Mouse (Mus musculus): Measurements from ENCODE around the gene Pou6f2. TPM values are rescaled to one million over a fixed set of nuclear protein-coding genes. Genes with fewer than 3 reads are reported as not detected.

Pou6f2 gene
- polyA plus RNA-seq (2016; fragmentation: Nextera tagmentation; extraction: Ambion mirVana): 5.3 and 8.2 TPM in 2 replicates

GRCm38 (mm10) chr13:18397586-18397985, at the start of gene Pou6f2:
Pou6f2 (minus strand) TSS chr13:18397686.
- H3K27me3 ChIP-seq (ENCODE audit: insufficient read depth, poor library complexity, severe bottlenecking): no peaks in the 10 kb centered on the region
- H3K9me3 ChIP-seq: no peaks in the 10 kb centered on the region
- no peaks in the 10 kb centered on the region for H3K36me3 ChIP-seq
- no peak for DNase-seq (ENCODE audit: low spot score)
- 85% methylated on average over 6 of the region's 6 CpGs for WGBS
- no peak within 1 kb of the TSS for H3K4me3 ChIP-seq
- no peak within 1 kb of the TSS for H3K27ac ChIP-seq
- no peaks in the 10 kb centered on the region for H3K4me1 ChIP-seq (replicated peaks)

- H3K4me1 ChIP-seq (replicated peaks): no peaks in the 10 kb centered on the region
- DNase-seq (ENCODE audit: low spot score): no peak
- no peaks in the 10 kb centered on the region for H3K27me3 ChIP-seq (ENCODE audit: insufficient read depth, poor library complexity, severe bottlenecking)
- H3K27ac ChIP-seq: no peak overlapping the region
- H3K4me3 ChIP-seq: no peak overlapping the region
- WGBS: 75% methylated on average over 3 of the region's 3 CpGs
- no peaks in the 10 kb centered on the region for H3K9me3 ChIP-seq
- H3K36me3 ChIP-seq: no peaks in the 10 kb centered on the region
These were observed 42.4 kb upstream of the Pou6f2 start for GRCm38 (mm10) chr13:18439858-18440257.

- no peak for DNase-seq (ENCODE audit: low spot score)
- Histone ChIP-seq H3K27ac (no peak overlapping the region), H3K4me1 (replicated peaks) (no peaks in the 10 kb centered on the region), H3K9me3 (no peaks in the 10 kb centered on the region), H3K4me3 (no peak overlapping the region), H3K27me3 (ENCODE audit: insufficient read depth, poor library complexity, severe bottlenecking) (no peaks in the 10 kb centered on the region), H3K36me3 (no peaks in the 10 kb centered on the region)
- 91% methylated on average over 4 of the region's 4 CpGs for WGBS
These were observed 9.8 kb downstream of the Pou6f2 start for GRCm38 (mm10) chr13:18387673-18388072.

- WGBS: 54% methylated on average over 2 of the region's 2 CpGs
- Histone ChIP-seq H3K4me3 (no peak overlapping the region), H3K4me1 (replicated peaks) (0 out of 2 replicates have a peak, but pooled peaks cover 4% of the 10 kb centered on the region), H3K27ac (no peak overlapping the region), H3K9me3 (no peaks in the 10 kb centered on the region), H3K27me3 (ENCODE audit: insufficient read depth, poor library complexity, severe bottlenecking) (no peaks in the 10 kb centered on the region), H3K36me3 (no peaks in the 10 kb centered on the region)
- no peak for DNase-seq (ENCODE audit: low spot score)
These were observed 34.1 kb downstream of the Pou6f2 start for GRCm38 (mm10) chr13:18363373-18363772.

GRCm38 (mm10) chr13:18344580-18345333, 52.7 kb downstream of the Pou6f2 start:
- no peak overlapping the region for H3K27ac ChIP-seq
- DNase-seq (ENCODE audit: low spot score): no peak
- H3K36me3 ChIP-seq: no peaks in the 10 kb centered on the region
- no peak overlapping the region for H3K4me3 ChIP-seq
- no peaks in the 10 kb centered on the region for H3K27me3 ChIP-seq (ENCODE audit: insufficient read depth, poor library complexity, severe bottlenecking)
- no peaks in the 10 kb centered on the region for H3K9me3 ChIP-seq
- 80% methylated on average over 4 of the region's 4 CpGs for WGBS
- H3K4me1 ChIP-seq (replicated peaks): peaks cover 3% of the 10 kb centered on the region; the same call in 1 of the 2 replicates

- WGBS: 78% methylated on average over 10 of the region's 10 CpGs
- no peak for DNase-seq (ENCODE audit: low spot score)
- H3K9me3 ChIP-seq: no peaks in the 10 kb centered on the region
- no peak overlapping the region for H3K27ac ChIP-seq
- H3K36me3 ChIP-seq: no peaks in the 10 kb centered on the region
- no peak overlapping the region for H3K4me3 ChIP-seq
- peaks cover 3% of the 10 kb centered on the region; the same call in 1 of the 2 replicates for H3K4me1 ChIP-seq (replicated peaks)
- no peaks in the 10 kb centered on the region for H3K27me3 ChIP-seq (ENCODE audit: insufficient read depth, poor library complexity, severe bottlenecking)
These were observed 58.5 kb downstream of the Pou6f2 start for GRCm38 (mm10) chr13:18338910-18339501.

GRCm38 (mm10) chr13:18338022-18338421, 59.5 kb downstream of the Pou6f2 start:
- 80% methylated on average over 2 of the region's 2 CpGs for whole genome bisulfite sequencing
- H3K36me3 ChIP-seq: no peaks in the 10 kb centered on the region
- no peaks in the 10 kb centered on the region for H3K27me3 ChIP-seq (ENCODE audit: insufficient read depth, poor library complexity, severe bottlenecking)
- H3K9me3 ChIP-seq: no peaks in the 10 kb centered on the region
- DNase-seq (ENCODE audit: low spot score): no peak
- no peak overlapping the region for H3K4me3 ChIP-seq
- no peak overlapping the region for H3K27ac ChIP-seq
- H3K4me1 ChIP-seq (replicated peaks): no peaks in the 10 kb centered on the region

- Histone ChIP-seq H3K27ac (no peak overlapping the region), H3K4me1 (replicated peaks) (no peaks in the 10 kb centered on the region), H3K27me3 (ENCODE audit: insufficient read depth, poor library complexity, severe bottlenecking) (no peaks in the 10 kb centered on the region), H3K36me3 (no peaks in the 10 kb centered on the region), H3K4me3 (no peak overlapping the region), H3K9me3 (no peaks in the 10 kb centered on the region)
- WGBS: 91% methylated on average over 4 of the region's 4 CpGs
- DNase-seq (ENCODE audit: low spot score): no peak
These were observed 63.5 kb downstream of the Pou6f2 start for GRCm38 (mm10) chr13:18334035-18334434.

- Histone ChIP-seq H3K4me3 (no peak overlapping the region), H3K36me3 (no peaks in the 10 kb centered on the region), H3K9me3 (no peaks in the 10 kb centered on the region), H3K27ac (no peak overlapping the region), H3K4me1 (replicated peaks) (no peaks in the 10 kb centered on the region), H3K27me3 (ENCODE audit: insufficient read depth, poor library complexity, severe bottlenecking) (no peaks in the 10 kb centered on the region)
- WGBS: 60% methylated on average over 1 of the region's 1 CpGs
- no peak for DNase-seq (ENCODE audit: low spot score)
These were observed 64.9 kb downstream of the Pou6f2 start for GRCm38 (mm10) chr13:18332596-18332995.

- Histone ChIP-seq H3K9me3 (no peaks in the 10 kb centered on the region), H3K4me1 (replicated peaks) (peaks cover 8% of the 10 kb centered on the region; the same call in 1 of the 2 replicates), H3K27ac (no peak overlapping the region), H3K36me3 (no peaks in the 10 kb centered on the region), H3K27me3 (ENCODE audit: insufficient read depth, poor library complexity, severe bottlenecking) (no peaks in the 10 kb centered on the region), H3K4me3 (no peak overlapping the region)
- DNase-seq (ENCODE audit: low spot score): no peak
- 64% methylated on average over 6 of the region's 6 CpGs for WGBS
These were observed 73.4 kb downstream of the Pou6f2 start for GRCm38 (mm10) chr13:18323980-18324678.

- H3K4me3 ChIP-seq: no peak overlapping the region
- H3K27me3 ChIP-seq (ENCODE audit: insufficient read depth, poor library complexity, severe bottlenecking): no peaks in the 10 kb centered on the region
- H3K4me1 ChIP-seq (replicated peaks): peaks cover 8% of the 10 kb centered on the region; the same call in 1 of the 2 replicates
- no peak for DNase-seq (ENCODE audit: low spot score)
- no peaks in the 10 kb centered on the region for H3K36me3 ChIP-seq
- 80% methylated on average over 8 of the region's 8 CpGs for WGBS
- H3K9me3 ChIP-seq: no peaks in the 10 kb centered on the region
- H3K27ac ChIP-seq: peak overlapping the region; percentile 56; the same call in 1 of the 2 replicates
These were observed 74.1 kb downstream of the Pou6f2 start for GRCm38 (mm10) chr13:18323407-18323806.

- WGBS: 74% methylated on average over 8 of the region's 8 CpGs
- Histone ChIP-seq H3K4me3 (no peak overlapping the region), H3K27me3 (ENCODE audit: insufficient read depth, poor library complexity, severe bottlenecking) (no peaks in the 10 kb centered on the region), H3K9me3 (no peaks in the 10 kb centered on the region), H3K36me3 (no peaks in the 10 kb centered on the region), H3K4me1 (replicated peaks) (peaks cover 6% of the 10 kb centered on the region; the same call in 1 of the 2 replicates), H3K27ac (no peak overlapping the region; the same call in 1 of the 2 replicates)
- no peak for DNase-seq (ENCODE audit: low spot score)
These were observed 84.9 kb downstream of the Pou6f2 start for GRCm38 (mm10) chr13:18312613-18313012.

- no peak for DNase-seq (ENCODE audit: low spot score)
- 67% methylated on average over 7 of the region's 7 CpGs for WGBS
- H3K36me3 ChIP-seq: no peaks in the 10 kb centered on the region
These were observed 88.5 kb downstream of the Pou6f2 start for GRCm38 (mm10) chr13:18309024-18309423.

More at GRCm38 (mm10) chr13:18309024-18309423, 88.5 kb downstream of the Pou6f2 start:
- Histone ChIP-seq H3K4me3 (no peak overlapping the region), H3K4me1 (replicated peaks) (peaks cover 6% of the 10 kb centered on the region; the same call in 1 of the 2 replicates), H3K27ac (no peak overlapping the region), H3K9me3 (no peaks in the 10 kb centered on the region), H3K27me3 (ENCODE audit: insufficient read depth, poor library complexity, severe bottlenecking) (no peaks in the 10 kb centered on the region)
